Mouse (Mus musculus): ENCODE results near the gene Ccdc146. TPM values are rescaled to one million over a fixed set of nuclear protein-coding genes. Genes with fewer than 3 reads are reported as not detected.

The Ccdc146 gene
- polyA plus RNA-seq, 1 experiment from 2014 or later: 0.36 TPM

DNA sequence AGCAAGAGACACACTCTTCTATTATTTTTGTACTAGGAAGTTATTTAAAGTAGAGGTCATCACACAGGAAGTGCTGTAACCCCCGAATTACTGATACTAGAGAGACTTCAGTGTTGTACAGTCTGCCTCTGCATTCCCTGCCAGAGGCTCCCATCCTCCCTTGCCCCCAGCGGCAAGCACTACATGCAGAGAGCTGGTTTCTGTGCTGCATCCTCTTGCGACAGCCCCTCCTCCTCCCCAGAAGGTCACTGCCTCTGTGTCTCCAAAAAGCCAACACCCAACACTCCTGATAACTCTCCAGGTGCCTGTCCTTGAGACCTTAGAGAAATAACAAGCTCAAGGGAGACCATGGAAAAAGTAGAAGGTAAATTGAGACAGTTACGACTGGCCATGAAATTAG is 167.4 kb downstream of the Ccdc146 start:
- no peak for DNase-seq
- ATAC-seq (ENCODE audit: low FRiP score, low TSS enrichment): no peak
- H3K27ac ChIP-seq (replicated peaks; ENCODE audit: low read depth, low read length): no peak overlapping the region
- no peaks in the 10 kb centered on the region for H3K36me3 ChIP-seq (ENCODE audit: control insufficient read depth, insufficient read depth, low read length)
- H3K27me3 ChIP-seq (ENCODE audit: control insufficient read depth, insufficient read depth, low read length): no peaks in the 10 kb centered on the region
- H3K4me3 ChIP-seq (replicated peaks; ENCODE audit: low read depth, low read length): no peak overlapping the region
- 70% methylated on average over 4 of the region's 4 CpGs for WGBS
- no peak overlapping the region for H3K9ac ChIP-seq (replicated peaks; ENCODE audit: low read length)
- H3K4me1 ChIP-seq (ENCODE audit: control insufficient read depth, insufficient read depth, low read length): peaks cover 7% of the 10 kb centered on the region
- H3K9me3 ChIP-seq (ENCODE audit: control insufficient read depth, low read length): no peaks in the 10 kb centered on the region
- no peak overlapping the region for H3K4me2 ChIP-seq (ENCODE audit: low read length)

DNA sequence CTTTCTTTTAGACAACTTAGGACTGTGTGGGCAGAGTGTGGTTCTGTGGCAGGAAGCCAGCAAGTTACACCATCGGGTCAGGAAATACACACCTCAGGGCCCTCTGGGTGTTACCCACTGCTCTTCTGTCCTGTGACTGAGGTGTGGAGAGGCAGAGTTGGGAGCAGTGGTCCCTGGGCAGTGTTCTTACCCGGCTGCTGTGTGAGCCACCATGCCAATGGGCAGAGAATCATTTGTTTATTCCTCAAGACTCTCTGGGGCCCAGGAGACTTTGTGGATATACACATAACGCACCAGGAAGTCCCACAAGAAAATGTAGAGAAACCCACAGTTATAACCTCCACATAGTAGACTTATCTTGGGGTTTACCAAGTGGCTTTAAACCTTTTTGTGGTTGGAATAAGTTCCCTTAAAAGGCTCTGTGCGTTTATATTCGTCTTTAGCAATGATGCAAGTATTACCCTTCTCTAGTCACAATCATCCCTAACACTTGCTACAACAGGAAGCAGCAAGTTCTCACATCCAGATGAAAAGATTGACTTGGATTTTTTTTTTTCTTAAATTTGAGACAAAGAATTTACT is 168.8 kb downstream of the Ccdc146 start:
- Histone ChIP-seq H3K27ac (replicated peaks; ENCODE audit: low read depth, low read length) (no peak overlapping the region), H3K36me3 (ENCODE audit: control insufficient read depth, insufficient read depth, low read length) (no peaks in the 10 kb centered on the region), H3K9ac (replicated peaks; ENCODE audit: low read length) (no peak overlapping the region), H3K4me3 (replicated peaks; ENCODE audit: low read depth, low read length) (no peak overlapping the region), H3K27me3 (ENCODE audit: control insufficient read depth, insufficient read depth, low read length) (no peaks in the 10 kb centered on the region), H3K4me2 (ENCODE audit: low read length) (no peak overlapping the region), H3K4me1 (ENCODE audit: control insufficient read depth, insufficient read depth, low read length) (no peaks in the 10 kb centered on the region), H3K9me3 (ENCODE audit: control insufficient read depth, low read length) (no peaks in the 10 kb centered on the region)
- DNase-seq (no peak), ATAC-seq (ENCODE audit: low FRiP score, low TSS enrichment) (no peak)
- WGBS: 90% methylated on average over 5 of the region's 5 CpGs

DNA sequence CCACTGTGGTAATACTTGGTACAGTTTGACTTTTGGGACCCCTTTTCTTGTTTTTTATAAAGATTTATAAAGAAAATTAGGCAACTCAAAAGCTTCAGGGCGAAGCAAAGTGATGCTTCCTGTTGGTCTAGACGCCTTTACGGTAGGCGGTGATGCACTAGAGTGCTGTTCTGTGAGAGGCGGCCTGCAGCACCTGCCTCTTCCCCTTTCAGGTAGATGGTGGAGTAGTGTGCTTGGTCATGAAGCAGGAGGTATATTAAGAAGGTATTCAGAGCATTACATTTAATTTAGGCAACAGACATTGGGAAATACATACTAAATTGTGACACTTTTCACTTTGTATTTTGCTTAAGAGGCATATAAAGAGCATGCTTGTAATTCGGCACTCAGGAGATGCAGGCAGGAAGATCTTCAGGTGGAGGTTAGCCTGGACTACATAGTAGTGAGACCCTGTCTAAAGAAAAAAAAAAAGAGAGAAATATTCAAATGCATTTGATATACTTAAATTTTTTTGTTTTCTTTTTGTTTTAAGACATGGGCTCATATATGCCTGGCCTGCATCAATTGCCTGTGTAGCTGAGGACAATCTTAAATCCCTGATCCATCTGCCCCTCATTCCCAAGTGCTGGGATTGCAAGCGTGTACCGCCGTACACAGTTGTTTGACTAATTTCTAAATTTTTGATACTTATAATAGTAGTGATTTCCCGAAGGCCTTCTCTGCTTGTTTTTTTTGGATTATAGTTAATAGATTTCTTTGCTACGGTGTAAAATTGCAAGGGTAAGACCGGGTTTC is 169.5 kb downstream of the Ccdc146 start:
- ATAC-seq (ENCODE audit: low FRiP score, low TSS enrichment) (no peak), DNase-seq (no peak)
- H3K27ac ChIP-seq (replicated peaks; ENCODE audit: low read depth, low read length): no peak overlapping the region
- no peaks in the 10 kb centered on the region for H3K36me3 ChIP-seq (ENCODE audit: control insufficient read depth, insufficient read depth, low read length)
- no peaks in the 10 kb centered on the region for H3K27me3 ChIP-seq (ENCODE audit: control insufficient read depth, insufficient read depth, low read length)
- no peak overlapping the region for H3K9ac ChIP-seq (replicated peaks; ENCODE audit: low read length)
- H3K4me2 ChIP-seq (ENCODE audit: low read length): no peak overlapping the region
- 93% methylated on average over 12 of the region's 12 CpGs for WGBS
- no peaks in the 10 kb centered on the region for H3K4me1 ChIP-seq (ENCODE audit: control insufficient read depth, insufficient read depth, low read length)
- no peaks in the 10 kb centered on the region for H3K9me3 ChIP-seq (ENCODE audit: control insufficient read depth, low read length)
- no peak overlapping the region for H3K4me3 ChIP-seq (replicated peaks; ENCODE audit: low read depth, low read length)

DNA sequence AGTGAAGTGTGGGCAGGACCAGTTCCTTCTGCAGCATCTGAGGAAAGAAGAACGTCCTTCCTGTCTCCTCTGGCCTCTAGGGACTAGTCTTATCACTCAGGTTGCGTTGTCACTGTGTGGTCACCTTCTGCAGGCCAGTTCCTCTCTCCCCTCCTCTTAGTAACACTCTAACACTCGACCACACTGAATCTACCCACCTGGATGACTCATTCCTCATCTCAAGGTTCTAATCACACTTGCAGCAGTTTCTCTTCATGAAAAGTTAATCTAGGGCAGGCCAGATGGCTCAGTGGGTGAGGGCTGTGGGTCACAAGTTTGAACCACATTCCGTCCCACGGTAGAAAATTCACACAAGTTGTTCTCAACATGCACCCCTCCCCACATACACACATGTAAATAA is 175.6 kb downstream of the Ccdc146 start:
- Histone ChIP-seq H3K9me3 (ENCODE audit: control insufficient read depth, low read length) (no peaks in the 10 kb centered on the region), H3K4me3 (replicated peaks; ENCODE audit: low read depth, low read length) (no peak overlapping the region), H3K4me2 (ENCODE audit: low read length) (no peak overlapping the region), H3K4me1 (ENCODE audit: control insufficient read depth, insufficient read depth, low read length) (no peaks in the 10 kb centered on the region), H3K36me3 (ENCODE audit: control insufficient read depth, insufficient read depth, low read length) (no peaks in the 10 kb centered on the region), H3K27me3 (ENCODE audit: control insufficient read depth, insufficient read depth, low read length) (no peaks in the 10 kb centered on the region), H3K9ac (replicated peaks; ENCODE audit: low read length) (no peak overlapping the region), H3K27ac (replicated peaks; ENCODE audit: low read depth, low read length) (no peak overlapping the region)
- no peak for DNase-seq
- ATAC-seq (ENCODE audit: low FRiP score, low TSS enrichment): no peak
- WGBS: 78% methylated on average over 5 of the region's 5 CpGs

DNA sequence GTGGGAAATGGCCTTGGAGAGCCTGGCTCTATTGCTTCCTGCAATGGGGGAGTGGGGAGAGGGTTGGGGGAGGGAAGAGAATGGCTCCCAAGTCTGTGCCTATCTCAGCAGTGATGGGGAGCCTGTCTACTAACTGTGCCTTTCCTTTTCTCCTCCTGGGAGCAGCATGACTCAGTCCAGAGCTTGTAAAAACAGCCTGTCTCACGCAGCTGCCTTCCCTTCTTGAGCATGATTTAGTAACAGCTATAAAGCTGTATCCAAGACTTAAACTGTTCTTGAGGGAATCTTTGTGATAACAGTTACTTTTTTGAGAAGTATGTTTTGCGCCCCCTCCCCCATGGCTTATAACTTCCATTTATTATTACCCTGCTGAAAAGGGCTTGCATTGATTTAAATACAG is 176.6 kb downstream of the Ccdc146 start:
- H3K9ac ChIP-seq (replicated peaks; ENCODE audit: low read length): no peak overlapping the region
- DNase-seq: no peak
- H3K27me3 ChIP-seq (ENCODE audit: control insufficient read depth, insufficient read depth, low read length): no peaks in the 10 kb centered on the region
- H3K4me3 ChIP-seq (replicated peaks; ENCODE audit: low read depth, low read length): no peak overlapping the region
- H3K9me3 ChIP-seq (ENCODE audit: control insufficient read depth, low read length): no peaks in the 10 kb centered on the region
- ATAC-seq (ENCODE audit: low FRiP score, low TSS enrichment): no peak
- no peak overlapping the region for H3K27ac ChIP-seq (replicated peaks; ENCODE audit: low read depth, low read length)
- no peaks in the 10 kb centered on the region for H3K36me3 ChIP-seq (ENCODE audit: control insufficient read depth, insufficient read depth, low read length)
- H3K4me2 ChIP-seq (ENCODE audit: low read length): no peak overlapping the region
- H3K4me1 ChIP-seq (ENCODE audit: control insufficient read depth, insufficient read depth, low read length): no peaks in the 10 kb centered on the region
- WGBS: 87% methylated on average over 2 of the region's 2 CpGs

DNA sequence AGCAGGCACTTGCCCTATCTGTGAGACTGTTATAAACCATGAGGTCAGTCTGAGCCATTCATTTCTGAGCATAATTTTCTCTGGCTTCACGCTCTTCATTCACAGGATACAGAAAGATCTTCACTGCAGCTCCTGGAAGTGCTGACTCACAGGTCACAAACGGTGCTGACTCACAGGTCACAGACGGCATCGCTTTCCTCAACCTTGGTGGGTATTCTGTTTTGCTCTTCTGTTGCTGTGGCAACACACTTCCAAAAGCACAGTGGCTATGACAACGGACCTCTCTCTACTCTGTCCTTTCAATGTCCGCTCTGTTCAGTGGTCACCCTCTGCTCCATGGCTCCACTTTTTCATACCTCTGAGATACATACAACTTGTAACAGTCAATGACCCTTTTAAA is 177.7 kb downstream of the Ccdc146 start:
- DNase-seq: no peak
- no peak overlapping the region for H3K27ac ChIP-seq (replicated peaks; ENCODE audit: low read depth, low read length)
- no peaks in the 10 kb centered on the region for H3K4me1 ChIP-seq (ENCODE audit: control insufficient read depth, insufficient read depth, low read length)
- no peak overlapping the region for H3K4me2 ChIP-seq (ENCODE audit: low read length)
- no peaks in the 10 kb centered on the region for H3K27me3 ChIP-seq (ENCODE audit: control insufficient read depth, insufficient read depth, low read length)
- H3K36me3 ChIP-seq (ENCODE audit: control insufficient read depth, insufficient read depth, low read length): no peaks in the 10 kb centered on the region
- ATAC-seq (ENCODE audit: low FRiP score, low TSS enrichment): no peak
- H3K9ac ChIP-seq (replicated peaks; ENCODE audit: low read length): no peak overlapping the region
- H3K9me3 ChIP-seq (ENCODE audit: control insufficient read depth, low read length): no peaks in the 10 kb centered on the region
- 76% methylated on average over 6 of the region's 6 CpGs for WGBS
- no peak overlapping the region for H3K4me3 ChIP-seq (replicated peaks; ENCODE audit: low read depth, low read length)

DNA sequence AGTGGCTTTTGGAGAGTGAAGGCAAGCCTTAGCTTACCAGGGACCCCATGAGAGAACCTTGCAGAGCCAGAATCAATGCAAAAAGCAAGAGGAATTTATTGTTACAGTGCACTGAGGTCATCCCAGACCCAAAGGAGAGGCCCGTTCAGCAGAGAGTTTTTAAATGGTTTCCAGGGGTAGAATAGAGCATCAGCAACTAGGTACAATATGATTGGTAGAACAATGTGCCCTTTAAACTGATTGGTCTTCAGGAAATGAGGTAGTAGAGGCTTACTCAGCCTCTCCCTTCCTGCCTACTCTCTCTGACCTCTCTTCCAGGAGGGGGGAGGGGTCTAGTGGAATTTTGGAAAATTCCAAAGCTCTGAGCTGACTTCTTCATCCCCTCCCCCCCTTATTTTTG is 179.2 kb downstream of the Ccdc146 start:
- Histone ChIP-seq H3K9ac (replicated peaks; ENCODE audit: low read length) (no peak overlapping the region), H3K4me2 (ENCODE audit: low read length) (no peak overlapping the region), H3K4me1 (ENCODE audit: control insufficient read depth, insufficient read depth, low read length) (no peaks in the 10 kb centered on the region), H3K27ac (replicated peaks; ENCODE audit: low read depth, low read length) (no peak overlapping the region), H3K4me3 (replicated peaks; ENCODE audit: low read depth, low read length) (no peak overlapping the region), H3K27me3 (ENCODE audit: control insufficient read depth, insufficient read depth, low read length) (no peaks in the 10 kb centered on the region), H3K36me3 (ENCODE audit: control insufficient read depth, insufficient read depth, low read length) (no peaks in the 10 kb centered on the region), H3K9me3 (ENCODE audit: control insufficient read depth, low read length) (no peaks in the 10 kb centered on the region)
- 89% methylated on average over 1 of the region's 1 CpGs for WGBS
- DNase-seq (no peak), ATAC-seq (ENCODE audit: low FRiP score, low TSS enrichment) (no peak)

DNA sequence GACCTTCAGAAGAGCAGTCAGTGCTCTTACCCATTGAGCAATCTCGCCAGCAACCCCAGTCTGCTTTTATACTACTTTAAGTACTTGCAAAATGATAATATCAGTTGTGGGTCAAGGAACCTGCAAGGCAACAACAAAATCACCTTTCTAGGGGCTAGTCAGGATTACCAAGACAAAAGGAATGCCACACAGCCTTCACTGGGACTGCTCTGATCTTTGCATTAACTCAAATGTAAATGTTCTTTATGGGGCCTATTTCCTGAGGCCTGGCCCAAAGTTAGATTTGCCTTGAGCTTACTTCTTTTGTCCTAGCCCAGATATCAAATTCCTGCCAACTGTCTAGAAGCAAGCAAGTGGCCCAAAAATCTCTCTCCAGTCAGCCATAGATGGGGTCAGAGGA is 179.9 kb downstream of the Ccdc146 start:
- H3K9ac ChIP-seq (replicated peaks; ENCODE audit: low read length): no peak overlapping the region
- no peaks in the 10 kb centered on the region for H3K9me3 ChIP-seq (ENCODE audit: control insufficient read depth, low read length)

More for the DNA sequence above, 179.9 kb downstream of the Ccdc146 start:
- H3K36me3 ChIP-seq (ENCODE audit: control insufficient read depth, insufficient read depth, low read length): no peaks in the 10 kb centered on the region
- H3K4me2 ChIP-seq (ENCODE audit: low read length): no peak overlapping the region
- 86% methylated on average over 1 of the region's 1 CpGs for WGBS
- ATAC-seq (ENCODE audit: low FRiP score, low TSS enrichment): no peak
- H3K4me3 ChIP-seq (replicated peaks; ENCODE audit: low read depth, low read length): no peak overlapping the region
- no peak for DNase-seq
- H3K4me1 ChIP-seq (ENCODE audit: control insufficient read depth, insufficient read depth, low read length): no peaks in the 10 kb centered on the region
- H3K27ac ChIP-seq (replicated peaks; ENCODE audit: low read depth, low read length): no peak overlapping the region
- no peaks in the 10 kb centered on the region for H3K27me3 ChIP-seq (ENCODE audit: control insufficient read depth, insufficient read depth, low read length)

All from midbrain, embryonic 14.5 days (tissue).